Mouse (Mus musculus) stomach, embryonic 14.5 days (tissue): ENCODE results near the gene Aldh1l2. TPM values are rescaled to one million over a fixed set of nuclear protein-coding genes. Genes with fewer than 3 reads are reported as not detected.
"Not testable (repeated sequence)": the region's sequence is repeated elsewhere in the genome, so short reads cannot be mapped to it uniquely, and the experiment has no call there.

Source experiments
- ATAC-seq: fragments of 200-750 bp; cut with Nextera tagmentation; 2 replicates; pipeline ENCODE4 v1.8.0; 2017; ENCODE audit warnings: low read depth, moderate TSS enrichment; ENCODE audit not compliant: insufficient number of reproducible peaks, insufficient read depth, low FRiP score
- H3K27ac ChIP-seq: fragments of 300-500 bp; sonication (generic); 2 replicates; pipeline ENCODE4 v1.5.1; 2014; ENCODE audit warnings: mild to moderate bottlenecking, low read length, moderate library complexity, mixed read lengths
- H3K27me3 ChIP-seq: fragments of 300-500 bp; sonication (generic); 2 replicates; pipeline ENCODE4 v1.6.1; 2014; ENCODE audit warnings: low read length, control low read depth, mixed read lengths; ENCODE audit not compliant: control insufficient read depth, insufficient read depth
- H3K36me3 ChIP-seq: fragments of 300-500 bp; sonication (generic); 2 replicates; pipeline ENCODE4 v1.6.1; 2014; ENCODE audit warnings: mild to moderate bottlenecking, control low read depth, low read length, moderate library complexity, mixed read lengths; ENCODE audit not compliant: control insufficient read depth, insufficient read depth
- H3K4me1 ChIP-seq: fragments of 300-500 bp; sonication (generic); 2 replicates; pipeline ENCODE4 v1.6.1; 2014; ENCODE audit warnings: low read length, control low read depth, mixed read lengths; ENCODE audit not compliant: control insufficient read depth, insufficient read depth
- H3K4me2 ChIP-seq: fragments of 300-500 bp; sonication (generic); replicated peaks from 2 replicates; pipeline ENCODE4 v1.6.1; 2014; ENCODE audit warnings: low read depth, low read length, control low read depth
- H3K4me3 ChIP-seq: fragments of 300-500 bp; sonication (generic); 2 replicates; pipeline ENCODE4 v1.5.1; 2014; ENCODE audit warnings: low read depth, low read length, control low read depth
- H3K9ac ChIP-seq: fragments of 300-500 bp; sonication (generic); replicated peaks from 2 replicates; pipeline ENCODE4 v1.6.1; 2014; ENCODE audit warnings: low read depth, mild to moderate bottlenecking, control low read depth, low read length, moderate library complexity, mixed read lengths
- H3K9me3 ChIP-seq: fragments of 300-500 bp; sonication (generic); 2 replicates; pipeline ENCODE4 v1.6.1; 2016; ENCODE audit warnings: low read depth, low read length, control low read depth; ENCODE audit not compliant: control insufficient read depth
- WGBS: fragments of 180-500 bp; shearing (Covaris S2); extraction: QIAGEN DNeasy Blood & Tissue Kit; methylation state at CpG from one replicate; pipeline ENCODE4 v1.1.7; 2014; 5-methylcytosine and 5-hydroxymethylcytosine counted together
- polyA plus RNA-seq: library from polyadenylated mRNA; unstranded; fragments of >200 nt; fragmentation: Nextera tagmentation; extraction: Ambion mirVana; gene quantifications from 2 replicates; pipeline ENCODE4 v1.2.1, GENCODE M21; 2014

The Aldh1l2 gene
- polyA plus RNA-seq, 1 experiment from 2014 or later = 2.2 TPM

DNA sequence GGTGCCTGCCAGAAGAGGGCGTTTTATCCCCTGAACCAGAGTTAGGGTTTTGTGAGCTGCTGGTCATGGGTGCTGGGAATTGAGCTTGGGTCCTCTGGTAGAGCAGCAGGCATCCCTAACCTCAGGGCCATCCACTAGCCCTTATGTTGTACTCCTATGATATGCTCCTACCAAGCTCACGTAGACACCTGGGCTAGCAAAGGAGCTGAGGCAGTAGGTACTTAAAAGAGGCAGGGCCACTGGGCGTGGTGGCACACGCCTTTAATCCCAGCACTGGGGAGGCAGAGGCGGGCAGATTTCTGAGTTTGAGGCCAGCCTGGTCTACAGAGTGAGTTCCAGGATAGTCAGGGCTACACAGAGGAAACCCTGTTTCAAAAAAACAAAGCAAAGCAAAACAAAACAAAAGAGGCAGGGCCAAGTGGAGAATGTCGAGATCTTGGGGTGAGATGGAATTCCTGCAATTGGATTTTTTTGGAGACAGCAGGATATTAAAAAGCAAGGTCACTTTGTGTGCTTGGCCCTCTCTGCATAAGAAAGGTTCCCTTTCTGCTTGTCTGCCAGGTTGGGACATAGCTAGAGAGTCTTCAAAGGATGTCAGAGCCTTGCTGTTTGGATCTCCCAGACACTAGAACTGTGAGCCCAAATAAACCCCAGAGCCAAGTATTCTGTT is 5.5 kb upstream of the Aldh1l2 start:
- Histone ChIP-seq H3K27me3 (no peaks in the 10 kb centered on the region), H3K4me3 (no peak overlapping the region), H3K36me3 (no peaks in the 10 kb centered on the region), H3K27ac (no peak overlapping the region), H3K9me3 (no peaks in the 10 kb centered on the region), H3K4me2 (no peak overlapping the region), H3K4me1 (no peaks in the 10 kb centered on the region), H3K9ac (no peak overlapping the region)
- 72% methylated on average over 6 of the region's 6 CpGs for WGBS
- no peak for ATAC-seq

DNA sequence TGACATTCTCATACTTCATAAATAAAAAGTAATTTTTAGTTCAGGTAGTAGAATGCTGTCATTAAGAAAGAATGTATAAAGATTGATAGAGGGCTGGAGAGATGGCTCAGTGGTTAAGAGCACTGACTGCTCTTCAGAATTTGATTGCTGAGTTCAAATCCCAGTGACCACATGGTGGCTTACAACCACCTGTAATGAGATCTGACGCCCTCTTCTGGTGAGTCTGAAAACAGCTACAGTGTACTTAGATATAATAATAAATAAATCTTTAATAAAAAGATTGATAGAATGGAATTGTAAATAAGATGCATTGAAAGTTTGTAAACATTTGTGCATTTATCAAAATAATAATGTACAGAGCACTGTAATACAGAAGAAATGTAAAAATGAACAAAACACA is 2.5 kb upstream of the Aldh1l2 start:
- no peak overlapping the region for H3K27ac ChIP-seq
- WGBS = 6% methylated on average over 1 of the region's 1 CpGs
- no peaks in the 10 kb centered on the region for H3K4me1 ChIP-seq
- ATAC-seq = no peak
- no peak overlapping the region for H3K4me3 ChIP-seq
- H3K27me3 ChIP-seq = no peaks in the 10 kb centered on the region
- no peak overlapping the region for H3K9ac ChIP-seq
- H3K4me2 ChIP-seq = no peak overlapping the region
- H3K9me3 ChIP-seq = no peaks in the 10 kb centered on the region
- no peaks in the 10 kb centered on the region for H3K36me3 ChIP-seq

DNA sequence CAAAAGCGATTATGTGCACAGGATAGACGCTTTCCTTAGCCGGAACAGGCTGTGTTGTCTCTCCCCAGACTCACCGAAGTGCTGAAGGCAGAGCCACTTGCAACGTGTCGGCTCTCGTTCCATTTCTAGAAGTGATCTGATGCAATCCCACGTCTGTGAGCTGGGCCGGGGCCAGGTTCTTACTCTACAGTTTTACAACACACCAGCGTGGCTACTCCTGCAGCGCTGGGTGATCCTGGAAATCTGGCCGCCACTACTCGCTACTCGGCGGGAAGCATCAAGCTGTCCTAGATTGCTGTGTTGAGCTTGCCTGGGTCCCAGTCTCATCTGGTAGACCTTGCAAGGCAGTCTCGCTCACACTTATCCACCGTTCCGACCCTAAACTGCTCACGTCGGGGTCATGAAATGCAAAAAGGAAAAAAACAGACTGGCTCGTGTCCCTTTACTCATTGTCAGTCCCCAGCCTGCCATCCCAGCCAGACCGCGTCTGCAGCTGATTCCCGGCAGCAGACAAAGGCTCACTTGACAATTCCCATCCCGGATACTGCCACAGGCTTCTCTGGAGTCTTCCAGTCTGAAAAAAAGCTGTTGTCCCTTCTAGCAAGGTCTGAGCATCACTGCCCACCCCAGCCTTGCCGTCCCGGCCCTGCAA is 556 bp downstream of the Aldh1l2 start:
- 0 out of 2 replicates have a peak, but pooled peaks have one; percentile 24 for ATAC-seq
- Histone ChIP-seq H3K4me3 (peak overlapping the region; percentile 33), H3K9me3 (no peaks in the 10 kb centered on the region), H3K9ac (peak overlapping the region; percentile 25; the same call in 1 of the 2 replicates), H3K4me1 (no peaks in the 10 kb centered on the region), H3K27me3 (no peaks in the 10 kb centered on the region), H3K4me2 (peak overlapping the region; percentile 94), H3K36me3 (no peaks in the 10 kb centered on the region), H3K27ac (no peak overlapping the region)
- WGBS = 4% methylated on average over 27 of the region's 27 CpGs

DNA sequence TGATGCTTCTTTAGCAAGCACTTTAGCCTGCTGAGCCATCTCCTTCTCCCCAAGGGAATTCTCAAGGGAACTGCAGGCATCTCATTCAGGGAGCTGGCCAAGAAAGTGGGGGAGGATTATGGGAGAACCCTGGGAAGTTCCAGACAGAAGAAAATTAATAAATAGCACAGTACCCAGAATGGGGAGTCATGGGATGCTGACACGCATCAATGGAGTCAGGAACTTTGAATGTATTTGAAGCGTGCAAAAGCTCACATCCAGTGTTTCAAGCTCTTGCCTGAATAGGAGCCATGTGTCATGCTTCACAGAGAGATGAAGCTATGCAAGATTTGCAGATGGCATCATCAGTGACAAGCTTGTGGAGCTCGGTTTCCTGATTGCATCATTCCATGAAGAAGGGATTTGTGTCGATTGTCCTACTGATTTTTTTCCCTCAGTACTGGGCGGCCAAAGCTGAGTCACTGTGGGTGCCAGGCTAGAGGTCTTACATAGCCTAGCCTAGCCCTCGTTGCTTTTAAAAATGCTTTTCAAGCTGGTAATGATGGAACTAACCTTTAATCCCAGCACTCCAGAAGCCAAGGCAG is 3.5 kb downstream of the Aldh1l2 start:
- H3K4me1 ChIP-seq = no peaks in the 10 kb centered on the region

DNA sequence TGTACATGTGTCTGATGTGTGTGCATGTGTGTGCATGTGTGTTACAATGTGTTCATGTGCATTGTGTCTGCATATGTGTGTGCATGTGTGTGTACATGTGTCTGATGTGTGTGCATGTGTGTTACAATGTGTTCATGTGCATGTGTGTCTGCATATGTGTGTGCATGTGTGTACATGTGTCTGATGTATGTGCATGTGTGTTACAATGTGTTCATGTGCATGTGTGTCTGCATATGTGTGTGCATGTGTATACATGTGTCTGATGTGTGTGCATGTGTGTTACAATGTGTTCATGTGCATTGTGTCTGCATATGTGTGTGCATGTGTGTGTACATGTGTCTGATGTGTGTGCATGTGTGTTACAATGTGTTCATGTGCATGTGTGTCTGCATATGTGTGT is 9.7 kb downstream of the Aldh1l2 start:
- H3K4me1 ChIP-seq, H3K9me3 ChIP-seq, H3K27ac ChIP-seq, H3K9ac ChIP-seq, H3K4me3 ChIP-seq, H3K36me3 ChIP-seq, H3K27me3 ChIP-seq, H3K4me2 ChIP-seq, ATAC-seq: not testable (repeated sequence)

More for the DNA sequence above, 3.5 kb downstream of the Aldh1l2 start:
- Histone ChIP-seq H3K9me3 (no peaks in the 10 kb centered on the region), H3K27ac (no peak overlapping the region), H3K27me3 (no peaks in the 10 kb centered on the region), H3K4me2 (no peak overlapping the region), H3K36me3 (no peaks in the 10 kb centered on the region), H3K9ac (no peak overlapping the region), H3K4me3 (no peak overlapping the region)
- no peak for ATAC-seq
- 89% methylated on average over 6 of the region's 6 CpGs for WGBS

DNA sequence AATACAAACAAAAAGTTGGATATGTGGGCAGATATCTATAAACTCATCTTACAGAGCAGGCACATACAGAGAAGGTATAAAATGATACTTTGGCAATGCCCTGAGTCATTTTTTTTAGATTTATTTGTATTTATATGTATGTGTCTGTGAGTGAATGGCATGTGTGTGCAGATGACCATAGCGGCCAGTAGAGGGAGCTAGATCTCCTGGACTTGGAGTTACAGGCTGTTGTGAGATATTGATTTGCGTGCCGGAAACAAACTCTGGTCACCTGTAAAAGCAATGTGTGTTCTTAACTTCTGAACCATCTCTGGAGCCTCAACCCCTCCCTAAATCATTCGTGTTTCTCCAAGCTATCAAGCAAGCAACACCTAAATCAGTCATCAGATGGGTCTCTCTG is 12.9 kb downstream of the Aldh1l2 start:
- WGBS = 80% methylated on average over 4 of the region's 4 CpGs
- Histone ChIP-seq H3K27me3 (no peaks in the 10 kb centered on the region), H3K9ac (no peak overlapping the region), H3K36me3 (no peaks in the 10 kb centered on the region), H3K4me3 (no peak overlapping the region), H3K4me2 (no peak overlapping the region), H3K9me3 (no peaks in the 10 kb centered on the region), H3K4me1 (no peaks in the 10 kb centered on the region), H3K27ac (no peak overlapping the region)
- ATAC-seq = no peak

DNA sequence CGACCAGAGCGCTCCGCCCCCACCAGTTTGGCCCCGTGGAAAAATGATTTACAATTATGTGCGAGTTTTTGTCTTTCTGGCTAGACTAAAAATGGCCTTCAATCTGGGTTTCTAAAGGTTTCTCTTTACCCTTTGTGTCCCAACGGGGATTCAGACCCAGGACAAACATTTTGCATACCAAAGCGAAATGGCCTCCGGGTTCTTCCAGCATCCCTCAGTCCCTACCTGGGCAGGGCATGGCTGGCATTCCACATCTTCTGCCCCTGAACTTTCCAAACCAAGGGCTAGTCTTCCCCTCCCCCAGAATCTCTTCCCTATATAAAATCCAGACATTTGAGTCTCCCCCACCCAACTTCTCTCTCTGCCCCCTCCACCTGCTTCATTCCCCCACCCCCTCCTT is 20.2 kb downstream of the Aldh1l2 start:
- Histone ChIP-seq H3K27me3 (no peaks in the 10 kb centered on the region), H3K4me3 (no peak overlapping the region), H3K9me3 (no peaks in the 10 kb centered on the region), H3K9ac (no peak overlapping the region), H3K4me1 (no peaks in the 10 kb centered on the region), H3K4me2 (no peak overlapping the region), H3K27ac (no peak overlapping the region), H3K36me3 (no peaks in the 10 kb centered on the region)
- ATAC-seq = no peak
- WGBS = 80% methylated on average over 8 of the region's 8 CpGs

DNA sequence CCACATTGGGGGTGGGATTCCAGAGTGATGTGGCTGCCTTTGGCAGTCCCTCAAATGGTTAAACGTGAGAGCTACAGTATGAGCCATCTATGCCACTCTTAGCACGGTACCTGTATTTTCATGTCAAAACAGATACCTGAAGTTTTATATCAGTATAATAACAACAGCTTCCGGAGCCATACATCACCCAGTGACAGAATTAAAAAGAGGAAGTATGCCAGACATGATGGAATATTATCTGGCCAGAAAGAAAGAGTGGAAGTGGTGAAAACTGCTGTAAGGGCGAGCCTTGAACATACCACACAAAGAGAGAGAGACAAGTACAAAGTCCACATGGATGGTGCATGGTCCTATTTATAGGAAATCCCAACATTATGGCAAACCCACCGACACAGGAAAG is 22.6 kb downstream of the Aldh1l2 start:
- H3K27me3 ChIP-seq = no peaks in the 10 kb centered on the region
- H3K27ac ChIP-seq = no peak overlapping the region
- H3K4me3 ChIP-seq = no peak overlapping the region
- WGBS = 80% methylated on average over 5 of the region's 5 CpGs
- no peaks in the 10 kb centered on the region for H3K9me3 ChIP-seq
- H3K4me2 ChIP-seq = no peak overlapping the region
- no peak for ATAC-seq
- no peaks in the 10 kb centered on the region for H3K36me3 ChIP-seq
- no peaks in the 10 kb centered on the region for H3K4me1 ChIP-seq
- H3K9ac ChIP-seq = no peak overlapping the region
